Mouse (Mus musculus) adrenal gland, adult 10 weeks (tissue): ENCODE measurements around the gene Prrt3. TPM values are rescaled to one million over a fixed set of nuclear protein-coding genes. Genes with fewer than 3 reads are reported as not detected.

Experiments used
- polyA plus RNA-seq: library from polyadenylated mRNA; stranded (reverse); fragments of 350-450 nt; fragmentation: Illumina TruSeq; extraction: RNeasy Lipid Tissue Mini Kit (QIAGEN cat#74804); gene quantifications from one replicate; pipeline ENCODE4 v1.2.3, GENCODE M21; 2014; ENCODE audit warnings: low read depth, low replicate concordance

Prrt3 gene
- not detected for polyA plus RNA-seq

DNA sequence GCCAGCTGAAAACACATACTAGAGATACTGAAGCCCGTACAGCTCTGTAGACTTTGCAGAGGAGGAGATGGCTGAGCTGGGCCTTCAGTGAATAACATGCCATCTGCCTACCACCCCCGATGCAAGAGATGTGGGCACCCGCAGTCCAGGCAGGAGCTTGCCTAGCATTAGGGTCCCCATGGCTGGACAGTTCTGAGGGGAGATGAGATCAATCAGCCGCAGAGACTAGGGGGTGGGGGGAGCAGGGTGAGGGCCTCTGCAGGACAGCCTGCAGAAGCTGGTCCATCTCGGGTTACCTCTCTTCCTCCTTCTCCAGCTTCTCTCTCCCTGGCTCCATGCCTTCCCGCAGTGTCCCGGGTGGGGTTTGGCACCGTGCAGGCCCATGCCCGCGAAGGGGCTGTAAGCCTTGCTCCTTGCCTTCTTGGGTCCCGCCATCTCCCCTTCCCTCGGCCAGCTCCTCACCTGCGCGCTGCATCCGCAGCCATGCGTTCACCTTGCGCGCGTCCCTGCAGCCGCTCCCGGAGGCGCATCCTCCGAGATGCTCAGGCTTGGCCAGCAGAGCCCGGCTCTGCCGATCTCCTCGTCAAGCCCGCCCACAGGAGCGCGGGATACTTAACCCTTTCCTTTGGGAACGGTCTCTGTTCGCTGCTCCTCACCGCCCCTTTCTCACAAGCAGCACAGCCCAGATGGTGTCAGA lies at the start of gene Prrt3:
Prrt3 (minus strand) TSS at position 544 of the 697 bp plus-strand sequence.

DNA sequence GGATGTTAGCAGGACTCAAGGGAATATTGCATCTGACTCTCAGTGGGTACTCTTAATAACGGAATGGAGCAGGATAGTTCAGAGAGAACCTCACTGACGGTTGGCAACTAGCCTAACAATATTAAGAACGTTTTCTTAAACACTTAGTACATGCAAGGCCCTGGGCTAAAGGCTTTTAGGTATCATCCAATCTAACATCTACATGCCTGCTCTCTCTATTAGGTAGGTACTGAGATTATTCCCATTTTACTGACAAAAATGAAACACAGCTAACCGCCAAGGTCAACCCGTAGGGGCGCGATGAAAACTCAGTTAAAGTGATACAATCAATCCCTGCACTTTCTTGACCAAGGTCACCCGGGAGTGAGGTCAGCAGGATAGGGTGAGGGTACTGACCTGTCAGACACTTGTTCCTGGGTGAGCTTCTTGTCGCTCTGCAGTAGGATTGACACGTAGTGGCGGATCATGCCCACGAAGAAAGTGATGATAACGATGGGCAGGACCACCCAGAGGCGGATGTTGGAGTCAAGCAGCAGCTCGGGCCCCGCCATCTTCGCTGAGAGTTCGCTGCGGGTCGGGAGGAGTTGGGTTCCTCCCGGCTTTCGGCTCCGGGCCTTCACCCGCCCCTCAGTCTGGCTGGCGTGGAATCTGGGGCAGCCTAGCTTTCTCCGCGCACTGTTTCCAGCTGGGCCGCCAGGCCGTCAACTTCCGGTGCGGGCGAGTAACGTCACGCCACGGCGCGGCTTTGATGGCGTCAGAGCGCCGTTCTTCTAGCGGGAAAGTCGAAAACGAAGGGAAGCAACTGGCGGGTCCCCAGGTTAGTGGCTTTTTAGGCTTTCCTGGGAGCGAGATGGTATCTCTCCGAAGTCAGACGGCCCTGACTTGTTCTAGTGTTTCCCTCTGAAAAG lies 29.5 kb upstream of the Prrt3 start, which contains the start of the genes Emc3 and Fancd2:
Emc3 (minus strand) TSS at position 721 of the 908 bp plus-strand sequence.
Fancd2 (plus strand) TSS at position 751 of the 908 bp plus-strand sequence.

DNA sequence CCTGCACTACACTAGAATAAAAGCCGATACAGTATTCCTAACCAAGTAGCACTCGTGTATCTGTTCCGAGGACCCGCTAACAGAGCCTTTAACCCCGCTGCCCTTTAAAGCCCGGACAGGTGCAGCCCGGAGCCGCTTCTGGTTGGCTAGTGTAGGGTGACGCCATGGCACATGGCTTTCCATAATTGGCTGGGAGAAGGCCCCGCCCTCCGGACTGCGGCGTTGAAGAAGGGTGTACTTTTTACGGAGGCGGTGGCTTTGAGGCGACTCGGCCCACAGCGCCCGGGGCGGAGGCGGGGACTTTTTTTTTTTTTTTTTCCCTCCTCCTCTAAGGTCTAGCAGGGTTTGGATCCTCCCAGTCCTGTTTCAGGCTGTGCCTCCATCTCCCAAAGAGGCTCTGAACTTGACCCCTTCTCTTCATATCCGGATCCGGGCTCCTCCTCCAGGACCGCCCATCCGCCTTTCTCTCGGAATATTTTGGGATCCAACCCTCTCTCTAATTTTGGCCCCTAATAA lies 18.6 kb downstream of the Prrt3 start, which contains the start of gene Creld1:
Creld1 (plus strand) TSS at position 198 of the 516 bp plus-strand sequence.

DNA sequence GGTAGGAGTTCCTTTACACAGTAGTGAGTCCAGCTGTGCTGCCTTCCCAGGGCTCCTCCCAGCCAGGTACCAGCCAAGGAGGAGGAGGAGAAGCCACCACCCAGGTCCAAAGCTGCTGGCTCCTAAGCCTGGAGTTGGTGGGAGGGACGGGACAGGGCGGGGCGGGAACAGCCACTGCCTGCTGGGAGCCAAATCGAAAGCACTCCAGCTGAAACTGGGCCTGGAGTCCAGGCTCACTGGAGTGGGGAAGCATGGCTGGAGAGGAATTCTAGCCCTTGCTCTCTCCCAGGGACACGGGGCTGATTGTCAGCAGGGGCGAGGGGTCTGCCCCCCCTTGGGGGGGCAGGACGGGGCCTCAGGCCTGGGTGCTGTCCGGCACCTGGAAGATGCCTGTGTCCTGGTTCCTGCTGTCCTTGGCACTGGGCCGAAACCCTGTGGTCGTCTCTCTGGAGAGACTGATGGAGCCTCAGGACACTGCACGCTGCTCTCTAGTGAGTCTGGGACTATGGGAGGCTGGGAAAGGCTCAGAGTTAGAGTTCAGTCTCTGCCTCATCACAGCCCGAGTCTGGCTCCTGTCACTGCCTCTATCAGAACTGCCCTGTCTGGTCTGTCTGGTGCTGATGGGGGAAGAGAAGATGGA lies 30.3 kb downstream of the Prrt3 start, which contains the start of gene Il17rc:
Il17rc (plus strand) TSS at position 131 of the 640 bp plus-strand sequence.

DNA sequence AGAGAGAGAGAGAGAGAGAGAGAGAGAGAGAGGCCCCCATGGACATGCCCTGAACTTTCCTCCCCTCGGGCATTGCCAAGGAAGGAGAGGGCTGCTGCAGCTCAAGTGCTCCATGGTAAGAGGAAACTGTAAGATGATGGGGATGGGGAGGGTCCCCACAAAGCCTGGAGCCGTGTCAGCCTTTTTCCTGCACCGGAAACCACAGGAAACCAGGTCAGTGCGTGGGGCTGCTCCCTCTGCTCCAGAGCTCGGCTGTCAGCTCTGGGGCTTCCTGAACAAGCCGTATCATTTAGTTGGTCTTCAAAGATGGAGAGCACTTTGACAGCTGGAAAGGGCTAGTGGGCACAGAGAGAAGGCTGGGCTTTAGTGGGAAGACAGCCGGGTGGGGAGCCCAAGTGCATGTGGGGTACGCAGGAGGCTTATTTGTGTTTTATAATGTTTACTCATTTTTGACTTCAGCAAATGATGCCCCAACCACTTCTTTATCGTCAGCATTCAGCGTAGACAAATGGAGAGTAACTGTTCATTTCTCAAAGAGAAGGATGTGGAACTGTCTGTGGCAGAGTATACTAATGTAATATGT lies 43.7 kb downstream of the Prrt3 start, which contains the start of gene Il17re:
Il17re (plus strand) TSS at position 533 of the 583 bp plus-strand sequence.

Other genes starting within 250 kb of the Prrt3 start
- 0.52 TPM for gene Cpne9, start 219.6 kb downstream of the Prrt3 start, polyA plus RNA-seq
- gene Brpf1, start 194.8 kb downstream of the Prrt3 start, polyA plus RNA-seq, result 3.6 TPM
- gene Ogg1, start 175.0 kb downstream of the Prrt3 start, polyA plus RNA-seq, result 2.2 TPM
- gene Camk1, start 157.9 kb downstream of the Prrt3 start, polyA plus RNA-seq, result 34.8 TPM
- 2.0 TPM for gene Tada3, start 124.0 kb downstream of the Prrt3 start, polyA plus RNA-seq
- gene Arpc4, start 123.8 kb downstream of the Prrt3 start, polyA plus RNA-seq, result 86.1 TPM
- gene Ttll3, start 112.7 kb downstream of the Prrt3 start, polyA plus RNA-seq, result 0.58 TPM
- gene Rpusd3, start 82.6 kb downstream of the Prrt3 start, polyA plus RNA-seq, result not detected
- gene Cidec, start 66.2 kb downstream of the Prrt3 start, polyA plus RNA-seq, result 20.4 TPM
- 26.1 TPM for gene Jagn1, start 59.4 kb downstream of the Prrt3 start, polyA plus RNA-seq
- gene Il17re, start 43.4 kb downstream of the Prrt3 start, polyA plus RNA-seq, result not detected
- gene Il17rc, start 30.5 kb downstream of the Prrt3 start, polyA plus RNA-seq, result 0.99 TPM
- 6.1 TPM for gene Creld1, start 18.6 kb downstream of the Prrt3 start, polyA plus RNA-seq
- 166 TPM for gene Emc3, start 29.7 kb upstream of the Prrt3 start, polyA plus RNA-seq
- gene Fancd2, start 29.8 kb upstream of the Prrt3 start, polyA plus RNA-seq, result 0.82 TPM
- gene Fancd2os, start 98.8 kb upstream of the Prrt3 start, polyA plus RNA-seq, result not detected
- gene Brk1, start 102.8 kb upstream of the Prrt3 start, polyA plus RNA-seq, result 81.6 TPM
- 38.0 TPM for gene Vhl, start 122.0 kb upstream of the Prrt3 start, polyA plus RNA-seq
- gene Irak2, start 136.5 kb upstream of the Prrt3 start, polyA plus RNA-seq, result 3.8 TPM
- 16.3 TPM for gene Tatdn2, start 195.1 kb upstream of the Prrt3 start, polyA plus RNA-seq
- gene Ghrl, start 217.9 kb upstream of the Prrt3 start, polyA plus RNA-seq, result not detected
- 25.6 TPM for gene Sec13, start 238.8 kb upstream of the Prrt3 start, polyA plus RNA-seq